Mouse (Mus musculus): ENCODE results near the gene Ebf1. TPM values are rescaled to one million over a fixed set of nuclear protein-coding genes. Genes with fewer than 3 reads are reported as not detected.

The Ebf1 gene
- polyA plus RNA-seq, 1 experiment: 2.3 TPM

GRCm38 (mm10) chr11:44577911-44578310 lies 39.2 kb upstream of the Ebf1 start:
- Histone ChIP-seq H3K4me1 (ENCODE audit: control insufficient read depth, insufficient read depth, low read length) (no peaks in the 10 kb centered on the region), H3K36me3 (ENCODE audit: control insufficient read depth, insufficient read depth, low read length, poor library complexity, severe bottlenecking) (no peaks in the 10 kb centered on the region), H3K27ac (ENCODE audit: insufficient read depth, low read length) (no peak overlapping the region), H3K9ac (ENCODE audit: low read depth, poor library complexity, severe bottlenecking) (no peak overlapping the region), H3K4me3 (ENCODE audit: low read depth, low read length) (no peak overlapping the region), H3K9me3 (replicated peaks; ENCODE audit: control insufficient read depth, insufficient read depth, low read length, poor library complexity, severe bottlenecking) (no peaks in the 10 kb centered on the region), H3K27me3 (ENCODE audit: control insufficient read depth, insufficient read depth, low read length, poor library complexity, severe bottlenecking) (no peaks in the 10 kb centered on the region)
- TF ChIP-seq EP300 (IDR thresholded peaks at IDR 0.05; ENCODE audit: insufficient read depth, low read depth, low read length) (no peak), POLR2A (IDR thresholded peaks at IDR 0.05; ENCODE audit: insufficient read depth, low read length) (no peak), CTCF (IDR thresholded peaks at IDR 0.05; ENCODE audit: low read depth, low read length) (no peak)

- H3K36me3 ChIP-seq (ENCODE audit: control insufficient read depth, insufficient read depth, low read length, poor library complexity, severe bottlenecking): no peaks in the 10 kb centered on the region
Observed at GRCm38 (mm10) chr11:44581277-44581683, 35.8 kb upstream of the Ebf1 start.

GRCm38 (mm10) chr11:44586047-44586696 lies 30.9 kb upstream of the Ebf1 start:
- H3K9me3 ChIP-seq (replicated peaks; ENCODE audit: control insufficient read depth, insufficient read depth, low read length, poor library complexity, severe bottlenecking): no peaks in the 10 kb centered on the region
- H3K4me3 ChIP-seq (ENCODE audit: low read depth, low read length): no peak overlapping the region
- H3K9ac ChIP-seq (ENCODE audit: low read depth, poor library complexity, severe bottlenecking): no peak overlapping the region
- no peaks in the 10 kb centered on the region for H3K4me1 ChIP-seq (ENCODE audit: control insufficient read depth, insufficient read depth, low read length)
- TF ChIP-seq CTCF (IDR thresholded peaks at IDR 0.05; ENCODE audit: low read depth, low read length) (peak; percentile 38), POLR2A (IDR thresholded peaks at IDR 0.05; ENCODE audit: insufficient read depth, low read length) (no peak)
- no peak overlapping the region for H3K27ac ChIP-seq (ENCODE audit: insufficient read depth, low read length)
- no peaks in the 10 kb centered on the region for H3K36me3 ChIP-seq (ENCODE audit: control insufficient read depth, insufficient read depth, low read length, poor library complexity, severe bottlenecking)
- no peaks in the 10 kb centered on the region; the same call in 1 of the 2 replicates for H3K27me3 ChIP-seq (ENCODE audit: control insufficient read depth, insufficient read depth, low read length, poor library complexity, severe bottlenecking)

More at GRCm38 (mm10) chr11:44581277-44581683, 35.8 kb upstream of the Ebf1 start:
- Histone ChIP-seq H3K4me3 (ENCODE audit: low read depth, low read length) (no peak overlapping the region), H3K4me1 (ENCODE audit: control insufficient read depth, insufficient read depth, low read length) (no peaks in the 10 kb centered on the region), H3K27me3 (ENCODE audit: control insufficient read depth, insufficient read depth, low read length, poor library complexity, severe bottlenecking) (no peaks in the 10 kb centered on the region; the same call in 1 of the 2 replicates), H3K9me3 (replicated peaks; ENCODE audit: control insufficient read depth, insufficient read depth, low read length, poor library complexity, severe bottlenecking) (no peaks in the 10 kb centered on the region), H3K27ac (ENCODE audit: insufficient read depth, low read length) (no peak overlapping the region), H3K9ac (ENCODE audit: low read depth, poor library complexity, severe bottlenecking) (no peak overlapping the region)
- TF ChIP-seq EP300 (IDR thresholded peaks at IDR 0.05; ENCODE audit: insufficient read depth, low read depth, low read length): no peak
- TF ChIP-seq CTCF (IDR thresholded peaks at IDR 0.05; ENCODE audit: low read depth, low read length): peak; percentile 75

- H3K9me3 ChIP-seq (replicated peaks; ENCODE audit: control insufficient read depth, insufficient read depth, low read length, poor library complexity, severe bottlenecking): no peaks in the 10 kb centered on the region
- no peak overlapping the region for H3K4me3 ChIP-seq (ENCODE audit: low read depth, low read length)
- H3K27ac ChIP-seq (ENCODE audit: insufficient read depth, low read length): no peak overlapping the region
- no peaks in the 10 kb centered on the region for H3K27me3 ChIP-seq (ENCODE audit: control insufficient read depth, insufficient read depth, low read length, poor library complexity, severe bottlenecking)
- H3K9ac ChIP-seq (ENCODE audit: low read depth, poor library complexity, severe bottlenecking): no peak overlapping the region
- no peak for TF ChIP-seq EP300 (IDR thresholded peaks at IDR 0.05; ENCODE audit: insufficient read depth, low read depth, low read length)
- no peak for TF ChIP-seq POLR2A (IDR thresholded peaks at IDR 0.05; ENCODE audit: insufficient read depth, low read length)
- no peak for TF ChIP-seq CTCF (IDR thresholded peaks at IDR 0.05; ENCODE audit: low read depth, low read length)
- no peaks in the 10 kb centered on the region for H3K4me1 ChIP-seq (ENCODE audit: control insufficient read depth, insufficient read depth, low read length)
- H3K36me3 ChIP-seq (ENCODE audit: control insufficient read depth, insufficient read depth, low read length, poor library complexity, severe bottlenecking): no peaks in the 10 kb centered on the region
Observed at GRCm38 (mm10) chr11:44593016-44593415, 24.1 kb upstream of the Ebf1 start.

GRCm38 (mm10) chr11:44594768-44595167 lies 22.3 kb upstream of the Ebf1 start:
- H3K36me3 ChIP-seq (ENCODE audit: control insufficient read depth, insufficient read depth, low read length, poor library complexity, severe bottlenecking): no peaks in the 10 kb centered on the region
- TF ChIP-seq EP300 (IDR thresholded peaks at IDR 0.05; ENCODE audit: insufficient read depth, low read depth, low read length) (no peak), POLR2A (IDR thresholded peaks at IDR 0.05; ENCODE audit: insufficient read depth, low read length) (no peak), CTCF (IDR thresholded peaks at IDR 0.05; ENCODE audit: low read depth, low read length) (no peak)
- H3K27ac ChIP-seq (ENCODE audit: insufficient read depth, low read length): no peak overlapping the region
- no peaks in the 10 kb centered on the region for H3K9me3 ChIP-seq (replicated peaks; ENCODE audit: control insufficient read depth, insufficient read depth, low read length, poor library complexity, severe bottlenecking)
- H3K4me1 ChIP-seq (ENCODE audit: control insufficient read depth, insufficient read depth, low read length): no peaks in the 10 kb centered on the region
- H3K27me3 ChIP-seq (ENCODE audit: control insufficient read depth, insufficient read depth, low read length, poor library complexity, severe bottlenecking): no peaks in the 10 kb centered on the region
- no peak overlapping the region for H3K9ac ChIP-seq (ENCODE audit: low read depth, poor library complexity, severe bottlenecking)
- no peak overlapping the region for H3K4me3 ChIP-seq (ENCODE audit: low read depth, low read length)

- H3K36me3 ChIP-seq (ENCODE audit: control insufficient read depth, insufficient read depth, low read length, poor library complexity, severe bottlenecking): no peaks in the 10 kb centered on the region
- no peak overlapping the region for H3K4me3 ChIP-seq (ENCODE audit: low read depth, low read length)
- no peaks in the 10 kb centered on the region for H3K4me1 ChIP-seq (ENCODE audit: control insufficient read depth, insufficient read depth, low read length)
- TF ChIP-seq EP300 (IDR thresholded peaks at IDR 0.05; ENCODE audit: insufficient read depth, low read depth, low read length) (no peak), POLR2A (IDR thresholded peaks at IDR 0.05; ENCODE audit: insufficient read depth, low read length) (no peak), CTCF (IDR thresholded peaks at IDR 0.05; ENCODE audit: low read depth, low read length) (no peak)
- no peaks in the 10 kb centered on the region for H3K9me3 ChIP-seq (replicated peaks; ENCODE audit: control insufficient read depth, insufficient read depth, low read length, poor library complexity, severe bottlenecking)
- no peak overlapping the region for H3K9ac ChIP-seq (ENCODE audit: low read depth, poor library complexity, severe bottlenecking)
- H3K27me3 ChIP-seq (ENCODE audit: control insufficient read depth, insufficient read depth, low read length, poor library complexity, severe bottlenecking): peaks cover 2% of the 10 kb centered on the region; the same call in 1 of the 2 replicates
- H3K27ac ChIP-seq (ENCODE audit: insufficient read depth, low read length): no peak overlapping the region
Observed at GRCm38 (mm10) chr11:44606881-44607280, 10.2 kb upstream of the Ebf1 start.
